Comparison of ENCODE assay signal across 8 mouse cellular contexts in the genomic region with DNA sequence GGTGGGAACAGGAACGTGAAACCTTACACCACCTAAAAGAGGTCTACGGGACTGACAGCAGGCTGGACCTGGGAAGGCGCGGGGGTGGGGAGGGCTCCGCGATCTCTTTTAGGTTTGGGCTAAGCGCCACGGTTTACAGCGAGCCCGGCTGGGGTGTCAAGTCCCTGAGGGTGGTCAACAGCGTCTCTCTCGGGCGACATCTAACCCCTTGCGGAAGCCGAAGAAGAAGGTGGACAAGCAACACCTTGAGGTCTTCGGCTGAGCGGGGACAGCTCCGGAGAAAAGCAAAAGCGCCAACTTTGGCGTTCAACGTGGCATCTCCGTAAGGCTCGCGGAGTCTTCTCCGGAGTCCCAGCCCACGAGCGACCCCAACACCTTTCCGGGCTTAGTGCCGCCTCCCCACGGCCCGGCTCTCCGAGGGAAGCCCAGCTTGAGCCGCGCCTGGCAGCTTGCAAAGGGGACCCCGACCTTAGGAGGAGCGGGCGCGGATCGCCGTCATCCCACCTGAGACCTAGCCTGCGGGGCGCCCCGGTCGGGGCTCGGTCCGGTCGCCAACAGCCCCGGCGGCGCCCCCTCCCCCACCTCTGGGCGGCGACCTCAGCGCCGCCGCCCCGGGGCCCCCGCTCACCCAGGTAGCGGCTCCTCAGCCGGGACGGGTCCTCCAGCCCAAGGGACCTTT. TPM values are rescaled to one million over a fixed set of nuclear protein-coding genes. Genes with fewer than 3 reads are reported as not detected.
DNase-seq lines count a peak whose midpoint lies in the region; ATAC-seq and TF ChIP-seq lines count a peak whose summit lies in the region.

No protein-coding gene starts in this region.

- H3K4me3 ChIP-seq in embryonic facial prominence, embryonic 11.5 days (ENCODE audit: low read depth, low read length): peak overlapping the region; percentile 90
- H3K4me3 ChIP-seq in heart, adult 2 months: peak overlapping the region; percentile 65
- peak overlapping the region; percentile 80 for H3K4me3 ChIP-seq in limb, embryonic 14.5 days (replicated peaks; ENCODE audit: low read length)
- H3K4me3 ChIP-seq in midbrain, embryonic 15.5 days: peak overlapping the region; percentile 97

- H3K4me1 ChIP-seq in embryonic facial prominence, embryonic 11.5 days (ENCODE audit: control insufficient read depth, insufficient read depth, low read length): no peaks in the 10 kb centered on the region
- H3K4me1 ChIP-seq in heart, adult 2 months (ENCODE audit: control insufficient read depth, insufficient read depth, low read length): peaks cover 2% of the 10 kb centered on the region; the same call in 1 of the 2 replicates
- H3K4me1 ChIP-seq in limb, embryonic 14.5 days (ENCODE audit: control insufficient read depth, insufficient read depth, low read length): peaks cover 10% of the 10 kb centered on the region; the same call in 1 of the 2 replicates
- H3K4me1 ChIP-seq in midbrain, embryonic 15.5 days: peaks cover 20% of the 10 kb centered on the region

- no peaks in the 10 kb centered on the region for H3K27me3 ChIP-seq in embryonic facial prominence, embryonic 11.5 days (ENCODE audit: control insufficient read depth, insufficient read depth, low read length)
- no peaks in the 10 kb centered on the region for H3K27me3 ChIP-seq in heart, adult 2 months (ENCODE audit: control insufficient read depth, insufficient read depth, low read length)
- H3K27me3 ChIP-seq in limb, embryonic 14.5 days (ENCODE audit: control insufficient read depth, insufficient read depth, low read length): no peaks in the 10 kb centered on the region
- no peaks in the 10 kb centered on the region for H3K27me3 ChIP-seq in midbrain, embryonic 15.5 days (replicated peaks)

- no peaks in the 10 kb centered on the region for H3K9me3 ChIP-seq in embryonic facial prominence, embryonic 11.5 days (replicated peaks; ENCODE audit: control insufficient read depth, low read length)
- no peaks in the 10 kb centered on the region for H3K9me3 ChIP-seq in limb, embryonic 14.5 days (ENCODE audit: control insufficient read depth, low read length)
- 0 out of 2 replicates have a peak, but pooled peaks cover 3% of the 10 kb centered on the region for H3K9me3 ChIP-seq in midbrain, embryonic 15.5 days

- intact Hi-C loops in heart, adult 2 months (cut with DNase I): loop anchor here (2.0 to 10.0 kb wide), 5 partner anchors 65 to 915 kb away; a partner anchor contains a TSS

- ATAC-seq in frontal cortex, adult (ENCODE audit: low TSS enrichment): no peak
- ATAC-seq in embryonic facial prominence, embryonic 11.5 days (replicated peaks; ENCODE audit: insufficient number of reproducible peaks, low FRiP score, low TSS enrichment, low read depth): peak; percentile 1
- ATAC-seq in limb, embryonic 14.5 days (ENCODE audit: low FRiP score, low read depth): peak; percentile 1
- ATAC-seq in midbrain, embryonic 15.5 days (replicated peaks): no peak

- TF ChIP-seq EP300 in heart, adult 2 months (IDR thresholded peaks at IDR 0.05; ENCODE audit: insufficient read depth, low read depth, low read length): 0 out of 2 replicates have a peak, but pooled peaks have one; percentile 33

- peak overlapping the region; percentile 38 for H3K27ac ChIP-seq in embryonic facial prominence, embryonic 11.5 days (replicated peaks; ENCODE audit: low read depth, low read length)
- peak overlapping the region; percentile 97 for H3K27ac ChIP-seq in heart, adult 2 months
- peak overlapping the region; percentile 91 for H3K27ac ChIP-seq in limb, embryonic 14.5 days (replicated peaks; ENCODE audit: low read depth, low read length)
- H3K27ac ChIP-seq in midbrain, embryonic 15.5 days: peak overlapping the region; percentile 98

- WGBS in embryonic facial prominence, embryonic 11.5 days: under 1% methylated on average over 59 of the region's 60 CpGs
- under 1% methylated on average over 52 of the region's 60 CpGs for WGBS in heart, adult 2 months
- under 1% methylated on average over 54 of the region's 60 CpGs for WGBS in limb, embryonic 14.5 days
- under 1% methylated on average over 60 of the region's 60 CpGs for WGBS in midbrain, embryonic 15.5 days

- H3K36me3 ChIP-seq in embryonic facial prominence, embryonic 11.5 days (replicated peaks; ENCODE audit: control insufficient read depth, insufficient read depth, low read depth, low read length): no peaks in the 10 kb centered on the region
- H3K36me3 ChIP-seq in heart, adult 2 months (ENCODE audit: control insufficient read depth, insufficient read depth, low read length): no peaks in the 10 kb centered on the region
- no peaks in the 10 kb centered on the region for H3K36me3 ChIP-seq in limb, embryonic 14.5 days (ENCODE audit: control insufficient read depth, insufficient read depth, low read length)
- H3K36me3 ChIP-seq in midbrain, embryonic 15.5 days (replicated peaks): no peaks in the 10 kb centered on the region

- peak overlapping the region; percentile 83 for H3K4me2 ChIP-seq in embryonic facial prominence, embryonic 11.5 days (ENCODE audit: low read depth, low read length)
- H3K4me2 ChIP-seq in limb, embryonic 14.5 days (replicated peaks; ENCODE audit: low read depth, low read length, severe bottlenecking): peak overlapping the region; percentile 72
- H3K4me2 ChIP-seq in midbrain, embryonic 15.5 days: peak overlapping the region; percentile 93

- peaks cover 1% of the 10 kb centered on the region for H3K79me2 ChIP-seq in heart, adult 2 months (replicated peaks; ENCODE audit: control insufficient read depth, insufficient read depth, low read length)

- no peak for TF ChIP-seq POLR2A in heart, adult 2 months (IDR thresholded peaks at IDR 0.05; ENCODE audit: insufficient read depth, low read depth, low read length)
- TF ChIP-seq POLR2A in limb, embryonic 14.5 days (IDR thresholded peaks at IDR 0.05; ENCODE audit: borderline replicate concordance, extremely low read depth, insufficient read depth, insufficient read length): no peak

- peak; percentile 27 to 63 for DNase-seq in frontal cortex, postnatal 10 days (ENCODE audit: low spot score in 2 of 2)
- DNase-seq in embryonic facial prominence, embryonic 11.5 days (ENCODE audit: low spot score): peak; percentile 48
- peak; percentile 78 to 80 for DNase-seq in heart, adult 2 months
- DNase-seq in kidney, adult 8-10 months: peak; percentile 58 to 65
- DNase-seq in limb, embryonic 14.5 days (ENCODE audit: low spot score): peak; percentile 46
- DNase-seq in spleen, postnatal 36 days (ENCODE audit: low spot score in 2 of 2): peak; percentile 50 to 54

- TF ChIP-seq CTCF in heart, adult 2 months (IDR thresholded peaks at IDR 0.05): peak; percentile 13; the same call in 1 of the 2 replicates

- H3K9ac ChIP-seq in embryonic facial prominence, embryonic 11.5 days (replicated peaks; ENCODE audit: low read length): peak overlapping the region; percentile 65
- peak overlapping the region; percentile 84 for H3K9ac ChIP-seq in heart, adult 2 months (ENCODE audit: low read depth, low read length)
- H3K9ac ChIP-seq in limb, embryonic 14.5 days (ENCODE audit: low read depth, low read length, severe bottlenecking): peak overlapping the region; percentile 80
- peak overlapping the region; percentile 75 for H3K9ac ChIP-seq in midbrain, embryonic 15.5 days

RNA-seq across cellular contexts. Expression of a gene that starts 0.6 kb away (rescaled TPM):
- polyA plus RNA-seq in embryonic facial prominence, embryonic 11.5 days (2014; fragmentation: Nextera tagmentation; extraction: Ambion mirVana): 9.4 and 12.2 TPM in 2 replicates
- total RNA-seq in heart, adult 2 months (2021): 100 to 1,000 TPM in 1 of 2 experiments, 10 to 100 TPM in 1; 93.6 to 112 TPM
- 43.3 and 69.8 TPM in 2 replicates for polyA plus RNA-seq in heart, adult 2 months (2012; rRNA removed)
- polyA plus RNA-seq in limb, embryonic 14.5 days (2012; rRNA removed): 38.4 and 42.9 TPM in 2 replicates
- 20.7 and 20.9 TPM in 2 replicates for polyA plus RNA-seq in limb, embryonic 14.5 days (2014; fragmentation: Nextera tagmentation; extraction: Ambion mirVana)
- 15.4 and 16.7 TPM in 2 replicates for polyA plus RNA-seq in midbrain, embryonic 15.5 days (2015; fragmentation: Nextera tagmentation; extraction: Ambion mirVana)

RNA-seq across cellular contexts. Expression of a gene that starts 0.8 kb away (rescaled TPM):
- polyA plus RNA-seq in embryonic facial prominence, embryonic 11.5 days (2014; fragmentation: Nextera tagmentation; extraction: Ambion mirVana): 112 and 121 TPM in 2 replicates
- 100 to 1,000 TPM; 547 to 629 TPM for total RNA-seq in heart, adult 2 months (2021)
- 253 and 315 TPM in 2 replicates for polyA plus RNA-seq in heart, adult 2 months (2012; rRNA removed)
- polyA plus RNA-seq in limb, embryonic 14.5 days (2012; rRNA removed): 58.3 and 60.2 TPM in 2 replicates
- polyA plus RNA-seq in limb, embryonic 14.5 days (2014; fragmentation: Nextera tagmentation; extraction: Ambion mirVana): 164 and 169 TPM in 2 replicates
- 175 and 185 TPM in 2 replicates for polyA plus RNA-seq in midbrain, embryonic 15.5 days (2015; fragmentation: Nextera tagmentation; extraction: Ambion mirVana)

RNA-seq across cellular contexts. Expression of a gene that starts 25.3 kb away (rescaled TPM):
- polyA plus RNA-seq in embryonic facial prominence, embryonic 11.5 days (2014; fragmentation: Nextera tagmentation; extraction: Ambion mirVana): not detected in 2 replicates
- under 1 TPM in 1 of 2 experiments, not detected in 1; 0.05 TPM for total RNA-seq in heart, adult 2 months (2021)
- 0.18 and 0.32 TPM in 2 replicates for polyA plus RNA-seq in heart, adult 2 months (2012; rRNA removed)
- polyA plus RNA-seq in limb, embryonic 14.5 days (2012; rRNA removed): 0.08 TPM in 1 of 2 replicates, not detected in the other
- not detected in 2 replicates for polyA plus RNA-seq in limb, embryonic 14.5 days (2014; fragmentation: Nextera tagmentation; extraction: Ambion mirVana)
- polyA plus RNA-seq in midbrain, embryonic 15.5 days (2015; fragmentation: Nextera tagmentation; extraction: Ambion mirVana): 0.09 and 0.28 TPM in 2 replicates

Comparison
In these comparisons a context has a peak if more than half of its experiments do, and no peak if none do; other contexts are left out.
1. ATAC-seq: peak in embryonic facial prominence, embryonic 11.5 days (single experiment) and limb, embryonic 14.5 days (single experiment); none in frontal cortex, adult (single experiment) and midbrain, embryonic 15.5 days (single experiment).
2. H3K27ac ChIP-seq: peak in every context shown above with its lines; median percentile 98 in midbrain, embryonic 15.5 days; 97 in heart, adult 2 months; 91 in limb, embryonic 14.5 days; 38 in embryonic facial prominence, embryonic 11.5 days.
3. Peak in every context shown above with its lines, with median percentiles within 50 percentile points of each other: DNase-seq, H3K4me2 ChIP-seq, H3K4me3 ChIP-seq and H3K9ac ChIP-seq.